Mouse (Mus musculus) embryo, embryonic 11.5 days (tissue): Measurements from ENCODE around the gene Baz2a.
"Not testable (repeated sequence)": the region's sequence is repeated elsewhere in the genome, so short reads cannot be mapped to it uniquely, and the experiment has no call there.

Source experiments
- DNase-seq: peaks from one replicate; pipeline ENCODE4 v3.0.0-alpha.2; 2012; ENCODE audit warnings: low read depth, low spot score

Gene Baz2a

GRCm38 (mm10) chr10:128091564-128092505 is at the start of gene Baz2a:
Baz2a (plus strand) TSS chr10:128091577.
- no peak for DNase-seq

- no peak for DNase-seq
These were observed 49.7 kb upstream of the Baz2a start for GRCm38 (mm10) chr10:128041636-128042035.

- DNase-seq: no peak
These were observed 48.9 kb upstream of the Baz2a start for GRCm38 (mm10) chr10:128042466-128042865.

GRCm38 (mm10) chr10:128043041-128043835 is 48.1 kb upstream of the Baz2a start:
- DNase-seq: no peak

- no peak for DNase-seq
These were observed 43.2 kb upstream of the Baz2a start for GRCm38 (mm10) chr10:128048157-128048556.

- DNase-seq: no peak
These were observed 41.6 kb upstream of the Baz2a start for GRCm38 (mm10) chr10:128049741-128050140.

- no peak for DNase-seq
These were observed 41.0 kb upstream of the Baz2a start for GRCm38 (mm10) chr10:128050355-128050754.

- no peak for DNase-seq
These were observed 39.8 kb upstream of the Baz2a start for GRCm38 (mm10) chr10:128051589-128051988.

- not testable (repeated sequence) for DNase-seq
These were observed 39.2 kb upstream of the Baz2a start for GRCm38 (mm10) chr10:128052136-128052535.

GRCm38 (mm10) chr10:128053001-128053400 is 38.4 kb upstream of the Baz2a start:
- DNase-seq: no peak

GRCm38 (mm10) chr10:128058184-128058583 is 33.2 kb upstream of the Baz2a start:
- no peak for DNase-seq

- peak; percentile 94 for DNase-seq
These were observed 32.7 kb upstream of the Baz2a start, which contains the start of gene Ptges3 for GRCm38 (mm10) chr10:128058601-128059151. Ptges3 (plus strand) TSS chr10:128058954.

- DNase-seq: no peak
These were observed 32.0 kb upstream of the Baz2a start for GRCm38 (mm10) chr10:128059207-128059981.

- DNase-seq: no peak
These were observed 30.3 kb upstream of the Baz2a start for GRCm38 (mm10) chr10:128061109-128061508.

- DNase-seq: no peak
These were observed 29.0 kb upstream of the Baz2a start for GRCm38 (mm10) chr10:128062221-128062989.

- no peak for DNase-seq
These were observed 25.3 kb upstream of the Baz2a start for GRCm38 (mm10) chr10:128066072-128066471.

- no peak for DNase-seq
These were observed 22.2 kb upstream of the Baz2a start for GRCm38 (mm10) chr10:128069201-128069600.

GRCm38 (mm10) chr10:128070432-128070831 is 20.9 kb upstream of the Baz2a start:
- DNase-seq: not testable (repeated sequence)

GRCm38 (mm10) chr10:128078269-128078668 is 13.1 kb upstream of the Baz2a start:
- not testable (repeated sequence) for DNase-seq

- no peak for DNase-seq
These were observed 10.9 kb upstream of the Baz2a start for GRCm38 (mm10) chr10:128080496-128080895.
